Mouse (Mus musculus) forebrain, embryonic 16.5 days (tissue): ENCODE measurements around the gene Emp1. TPM values are rescaled to one million over a fixed set of nuclear protein-coding genes. Genes with fewer than 3 reads are reported as not detected.

Experiments
- ATAC-seq: fragments of 200-750 bp; cut with Nextera tagmentation; 2 replicates; pipeline ENCODE4 v1.8.0; 2017; ENCODE audit warnings: mild to moderate bottlenecking, moderate library complexity
- H3K27ac ChIP-seq: fragments of 300-500 bp; sonication (generic); 2 replicates; pipeline ENCODE4 v1.5.1; 2014; ENCODE audit warnings: low read length, control low read depth
- H3K27me3 ChIP-seq: fragments of 300-500 bp; sonication (generic); replicated peaks from 2 replicates; pipeline ENCODE4 v1.6.1; 2014; ENCODE audit warnings: low read length; ENCODE audit not compliant: control insufficient read depth, insufficient read depth
- H3K36me3 ChIP-seq: fragments of 300-500 bp; sonication (generic); 2 replicates; pipeline ENCODE4 v1.6.1; 2014; ENCODE audit not compliant: control insufficient read depth, insufficient read depth
- H3K4me1 ChIP-seq: fragments of 300-500 bp; sonication (generic); replicated peaks from 2 replicates; pipeline ENCODE4 v1.6.1; 2014; ENCODE audit warnings: low read length; ENCODE audit not compliant: control insufficient read depth, insufficient read depth
- H3K4me2 ChIP-seq: fragments of 300-500 bp; sonication (generic); 2 replicates; pipeline ENCODE4 v1.6.1; 2014; ENCODE audit warnings: mild to moderate bottlenecking, low read length, control low read depth
- H3K4me3 ChIP-seq: fragments of 300-500 bp; sonication (generic); replicated peaks from 2 replicates; pipeline ENCODE4 v1.5.1; 2014; ENCODE audit warnings: mild to moderate bottlenecking, low read length, control low read depth
- H3K9ac ChIP-seq: fragments of 300-500 bp; sonication (generic); replicated peaks from 2 replicates; pipeline ENCODE4 v1.6.1; 2014; ENCODE audit warnings: low read depth, low read length, control low read depth
- H3K9me3 ChIP-seq: fragments of 300-500 bp; sonication (generic); 2 replicates; pipeline ENCODE4 v1.6.1; 2016; ENCODE audit warnings: low read length; ENCODE audit not compliant: control insufficient read depth
- WGBS: fragments of 180-500 bp; shearing (Covaris S2); extraction: QIAGEN DNeasy Blood & Tissue Kit; methylation state at CpG from one replicate; pipeline ENCODE4 v1.1.7; 2014; 5-methylcytosine and 5-hydroxymethylcytosine counted together
- polyA plus RNA-seq: library from polyadenylated mRNA; unstranded; fragments of >200 nt; fragmentation: Nextera tagmentation; extraction: Ambion mirVana; gene quantifications from 2 replicates; pipeline ENCODE4 v1.2.1, GENCODE M21; 2015

Emp1 gene
- polyA plus RNA-seq, 1 experiment from 2014 or later = 4.7 TPM

- H3K27ac ChIP-seq = no peak overlapping the region
- no peak overlapping the region for H3K4me3 ChIP-seq
- no peak overlapping the region for H3K9ac ChIP-seq
- no peaks in the 10 kb centered on the region for H3K27me3 ChIP-seq
- ATAC-seq = no peak; the same call in 1 of the 2 replicates
- 76% methylated on average over 4 of the region's 4 CpGs for WGBS
- H3K36me3 ChIP-seq = no peaks in the 10 kb centered on the region
- H3K4me2 ChIP-seq = no peak overlapping the region
- H3K9me3 ChIP-seq = no peaks in the 10 kb centered on the region
- peaks cover 16% of the 10 kb centered on the region for H3K4me1 ChIP-seq
Observed at GRCm38 (mm10) chr6:135331916-135332315, 30.4 kb upstream of the Emp1 start.

GRCm38 (mm10) chr6:135332737-135333281, 29.5 kb upstream of the Emp1 start:
- Histone ChIP-seq H3K9ac (no peak overlapping the region), H3K9me3 (no peaks in the 10 kb centered on the region), H3K36me3 (no peaks in the 10 kb centered on the region), H3K4me2 (peak overlapping the region; percentile 22; the same call in 1 of the 2 replicates), H3K4me1 (peaks cover 16% of the 10 kb centered on the region), H3K4me3 (no peak overlapping the region), H3K27ac (no peak overlapping the region), H3K27me3 (no peaks in the 10 kb centered on the region)
- peak; percentile 55 for ATAC-seq
- WGBS = 18% methylated on average over 10 of the region's 10 CpGs

GRCm38 (mm10) chr6:135333994-135334651, 28.2 kb upstream of the Emp1 start:
- no peak overlapping the region for H3K4me3 ChIP-seq
- no peaks in the 10 kb centered on the region for H3K9me3 ChIP-seq
- peak; percentile 67; the same call in 1 of the 2 replicates for ATAC-seq
- no peak overlapping the region for H3K4me2 ChIP-seq
- H3K36me3 ChIP-seq = no peaks in the 10 kb centered on the region
- H3K4me1 ChIP-seq = peaks cover 16% of the 10 kb centered on the region
- H3K9ac ChIP-seq = no peak overlapping the region
- H3K27me3 ChIP-seq = no peaks in the 10 kb centered on the region
- 74% methylated on average over 5 of the region's 5 CpGs for WGBS
- H3K27ac ChIP-seq = no peak overlapping the region

GRCm38 (mm10) chr6:135336376-135336775, 26.0 kb upstream of the Emp1 start:
- ATAC-seq = no peak

GRCm38 (mm10) chr6:135340355-135341075, 21.8 kb upstream of the Emp1 start:
- Histone ChIP-seq H3K36me3 (no peaks in the 10 kb centered on the region), H3K9ac (no peak overlapping the region), H3K4me2 (no peak overlapping the region), H3K4me1 (no peaks in the 10 kb centered on the region), H3K27ac (no peak overlapping the region), H3K9me3 (no peaks in the 10 kb centered on the region), H3K4me3 (no peak overlapping the region), H3K27me3 (no peaks in the 10 kb centered on the region)
- no peak for ATAC-seq
- WGBS = 76% methylated on average over 9 of the region's 9 CpGs

More at GRCm38 (mm10) chr6:135336376-135336775, 26.0 kb upstream of the Emp1 start:
- no peak overlapping the region for H3K9ac ChIP-seq
- no peak overlapping the region for H3K4me2 ChIP-seq
- H3K36me3 ChIP-seq = no peaks in the 10 kb centered on the region
- H3K4me3 ChIP-seq = no peak overlapping the region
- no peaks in the 10 kb centered on the region for H3K9me3 ChIP-seq
- WGBS = 92% methylated on average over 8 of the region's 8 CpGs
- H3K4me1 ChIP-seq = peaks cover 16% of the 10 kb centered on the region
- H3K27me3 ChIP-seq = no peaks in the 10 kb centered on the region
- no peak overlapping the region for H3K27ac ChIP-seq

- Histone ChIP-seq H3K36me3 (no peaks in the 10 kb centered on the region), H3K4me1 (no peaks in the 10 kb centered on the region), H3K27me3 (no peaks in the 10 kb centered on the region), H3K9ac (no peak overlapping the region), H3K4me3 (no peak overlapping the region), H3K27ac (no peak overlapping the region), H3K9me3 (no peaks in the 10 kb centered on the region), H3K4me2 (no peak overlapping the region)
- 79% methylated on average over 4 of the region's 4 CpGs for WGBS
- no peak for ATAC-seq
Observed at GRCm38 (mm10) chr6:135341076-135341378, 21.3 kb upstream of the Emp1 start.

GRCm38 (mm10) chr6:135351638-135352302, 10.6 kb upstream of the Emp1 start:
- H3K36me3 ChIP-seq = no peaks in the 10 kb centered on the region
- no peak overlapping the region for H3K4me3 ChIP-seq
- WGBS = 55% methylated on average over 8 of the region's 8 CpGs
- peaks cover 6% of the 10 kb centered on the region; the same call in 1 of the 2 replicates for H3K4me1 ChIP-seq
- H3K27ac ChIP-seq = no peak overlapping the region
- H3K4me2 ChIP-seq = no peak overlapping the region
- H3K9me3 ChIP-seq = no peaks in the 10 kb centered on the region
- H3K9ac ChIP-seq = no peak overlapping the region
- no peaks in the 10 kb centered on the region for H3K27me3 ChIP-seq
- peak; percentile 66 for ATAC-seq

GRCm38 (mm10) chr6:135352537-135352936, 9.8 kb upstream of the Emp1 start:
- Histone ChIP-seq H3K4me3 (no peak overlapping the region), H3K36me3 (no peaks in the 10 kb centered on the region), H3K27ac (no peak overlapping the region), H3K4me1 (peaks cover 6% of the 10 kb centered on the region; the same call in 1 of the 2 replicates), H3K4me2 (no peak overlapping the region), H3K9me3 (no peaks in the 10 kb centered on the region), H3K9ac (no peak overlapping the region), H3K27me3 (no peaks in the 10 kb centered on the region)
- 12% methylated on average over 4 of the region's 4 CpGs for WGBS
- peak; percentile 38; the same call in 1 of the 2 replicates for ATAC-seq

GRCm38 (mm10) chr6:135354953-135355352, 7.4 kb upstream of the Emp1 start:
- no peak for ATAC-seq
- Histone ChIP-seq H3K4me3 (no peak overlapping the region), H3K4me1 (peaks cover 6% of the 10 kb centered on the region; the same call in 1 of the 2 replicates), H3K36me3 (no peaks in the 10 kb centered on the region), H3K4me2 (no peak overlapping the region), H3K9ac (no peak overlapping the region), H3K9me3 (no peaks in the 10 kb centered on the region), H3K27ac (no peak overlapping the region), H3K27me3 (no peaks in the 10 kb centered on the region)
- 90% methylated on average over 4 of the region's 4 CpGs for WGBS
